Mouse (Mus musculus): ENCODE results near the gene Gm43191.

DNA sequence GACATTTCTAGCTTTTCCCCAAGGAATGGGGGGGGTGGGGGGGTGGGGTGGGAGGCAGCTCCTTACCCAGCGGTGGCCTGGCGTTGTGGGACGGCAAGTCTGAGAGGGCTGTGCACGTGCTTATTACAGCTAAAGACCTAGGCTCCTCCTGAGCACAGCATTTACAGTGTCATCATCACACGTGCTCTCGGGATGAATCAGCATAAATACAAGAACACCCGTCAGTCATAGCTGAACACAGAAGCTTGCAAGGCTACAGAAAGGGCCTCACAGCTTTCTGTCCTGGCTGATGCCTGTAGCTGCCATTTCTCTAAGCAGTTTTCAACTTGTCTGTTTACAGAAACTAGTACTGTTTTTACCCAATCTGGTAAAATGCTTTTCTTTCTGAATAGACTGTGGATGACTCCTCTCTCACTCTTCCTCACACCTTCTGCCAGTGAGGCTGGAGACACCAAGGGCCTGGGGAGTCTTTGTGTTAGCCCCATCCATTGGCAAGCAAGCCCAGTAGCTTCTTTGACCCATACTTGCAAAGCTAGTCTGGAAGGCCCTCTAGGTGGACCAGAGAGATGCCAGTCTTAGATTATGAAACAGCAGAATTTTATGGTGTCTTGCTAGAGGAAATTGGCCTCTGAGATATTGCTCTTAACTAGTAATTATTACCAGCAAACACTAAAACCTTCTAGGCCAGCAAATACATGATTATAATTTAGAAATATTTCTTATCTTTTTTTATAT is 60.3 kb downstream of the Gm43191 start:
- no peak for TF ChIP-seq CTCF (IDR thresholded peaks at IDR 0.05; ENCODE audit: insufficient read depth, low read length)
- no peak for TF ChIP-seq POLR2A (IDR thresholded peaks at IDR 0.05; ENCODE audit: borderline replicate concordance, extremely low read depth, low read depth, low read length)

All from lung, adult 2 months (tissue).